Mouse (Mus musculus): ENCODE results near the gene Tmem260.

DNA sequence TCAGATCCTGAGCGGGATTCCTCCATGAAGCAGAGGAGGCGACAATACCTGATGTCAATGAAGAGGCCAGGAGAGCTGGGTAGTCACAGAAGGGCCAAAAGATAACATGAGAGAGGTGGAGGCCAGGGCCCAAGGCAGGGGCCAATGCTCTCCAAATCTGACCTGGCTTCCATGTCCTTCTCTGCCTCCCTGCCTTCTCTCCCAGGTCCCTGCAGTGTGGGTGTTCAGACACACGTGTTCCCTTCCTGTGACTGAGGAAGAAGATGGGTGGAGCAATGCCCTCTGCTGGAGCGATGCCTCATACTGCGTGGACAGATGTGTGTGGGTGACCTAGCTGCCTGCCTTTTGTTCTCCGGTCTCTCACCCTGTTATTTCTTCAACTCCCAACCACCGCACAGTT is 113.8 kb downstream of the Tmem260 start:
- TF ChIP-seq CTCF (IDR thresholded peaks at IDR 0.05; ENCODE audit: control insufficient read depth, insufficient read depth, low read length) (0 out of 2 replicates have a peak, but pooled peaks have one; percentile 6), POLR2A (IDR thresholded peaks at IDR 0.05; ENCODE audit: borderline replicate concordance, control insufficient read depth, low read depth, low read length) (no peak)

All from bone marrow, adult 2 months (tissue).